Mouse (Mus musculus) natural killer cell, adult 2 months (primary cell): ENCODE results near the gene Slc30a4.
A peak's percentile ranks its signal among the peaks of the same experiment; 100 is the strongest.

Experiments
- DNase-seq, 2 experiments: peaks; one replicate each; pipeline ENCODE4 v3.0.0; 2022; ENCODE audit warnings: low spot score in 2 of 2

The Slc30a4 gene

DNA sequence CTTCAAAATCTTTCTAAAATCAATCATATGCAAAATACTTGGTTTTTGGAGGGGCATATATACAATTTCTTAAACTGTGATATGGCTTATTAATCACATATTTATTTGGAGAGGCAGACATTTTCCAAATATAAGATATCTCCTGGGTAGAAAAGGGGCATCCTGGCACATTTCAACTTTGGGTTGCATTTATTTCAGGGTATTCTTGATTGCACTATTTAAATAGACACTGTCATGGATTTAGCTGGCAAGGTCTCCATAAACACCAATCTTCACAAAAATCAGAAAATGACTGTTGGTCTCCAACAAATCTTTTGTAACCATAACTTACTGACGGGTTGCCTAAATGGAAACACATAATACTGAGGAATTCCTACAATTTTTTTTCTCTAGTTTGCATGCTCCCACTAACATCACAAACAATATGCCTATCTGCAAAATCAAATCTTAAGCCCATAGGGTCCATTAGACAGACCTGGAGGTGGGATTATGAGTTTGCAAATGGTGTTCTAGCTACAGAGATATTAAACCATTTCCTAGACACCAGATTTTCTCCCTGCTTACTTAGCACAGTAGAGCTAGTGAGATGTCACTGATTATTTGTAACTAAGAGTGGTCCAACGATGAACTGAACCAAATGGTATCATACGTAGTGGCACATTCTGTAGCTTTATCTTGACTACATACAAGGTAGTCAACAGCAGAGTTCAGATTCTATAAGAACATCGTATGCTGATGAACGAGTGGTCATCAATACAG lies 20.9 kb downstream of the Slc30a4 start:
- no peak for DNase-seq

- DNase-seq, result no peak
Measured at GRCm38 (mm10) chr2:122675126-122675525, 27.3 kb downstream of the Slc30a4 start.

- no peak for DNase-seq
Measured at GRCm38 (mm10) chr2:122672841-122673240, 29.6 kb downstream of the Slc30a4 start.

DNA sequence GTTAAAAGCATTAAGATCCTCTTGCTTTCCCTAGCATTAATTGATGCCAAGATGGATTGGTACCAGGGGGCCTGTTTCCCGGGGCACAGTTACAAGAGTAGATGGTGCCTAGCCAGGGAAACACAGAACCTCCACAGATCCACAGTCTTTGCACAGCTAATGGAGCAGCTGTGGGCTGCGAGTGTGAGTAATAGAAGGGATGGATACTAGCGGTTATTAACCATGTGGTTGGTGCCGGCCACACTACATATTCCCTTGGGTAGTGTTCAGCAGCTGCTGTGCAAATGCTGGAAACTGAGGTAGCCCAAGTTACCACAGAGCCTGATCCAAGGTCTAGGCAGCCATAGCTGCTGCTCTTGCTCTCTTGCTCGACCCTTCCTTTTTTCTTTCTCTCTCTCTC lies 30.7 kb downstream of the Slc30a4 start:
- no peak for DNase-seq

GRCm38 (mm10) chr2:122667856-122668255 lies 34.6 kb downstream of the Slc30a4 start:
- DNase-seq, result peak; percentile 26 to 54

- peak; percentile 50 to 58 for DNase-seq
Measured at GRCm38 (mm10) chr2:122665973-122666875, 36.2 kb downstream of the Slc30a4 start.

DNA sequence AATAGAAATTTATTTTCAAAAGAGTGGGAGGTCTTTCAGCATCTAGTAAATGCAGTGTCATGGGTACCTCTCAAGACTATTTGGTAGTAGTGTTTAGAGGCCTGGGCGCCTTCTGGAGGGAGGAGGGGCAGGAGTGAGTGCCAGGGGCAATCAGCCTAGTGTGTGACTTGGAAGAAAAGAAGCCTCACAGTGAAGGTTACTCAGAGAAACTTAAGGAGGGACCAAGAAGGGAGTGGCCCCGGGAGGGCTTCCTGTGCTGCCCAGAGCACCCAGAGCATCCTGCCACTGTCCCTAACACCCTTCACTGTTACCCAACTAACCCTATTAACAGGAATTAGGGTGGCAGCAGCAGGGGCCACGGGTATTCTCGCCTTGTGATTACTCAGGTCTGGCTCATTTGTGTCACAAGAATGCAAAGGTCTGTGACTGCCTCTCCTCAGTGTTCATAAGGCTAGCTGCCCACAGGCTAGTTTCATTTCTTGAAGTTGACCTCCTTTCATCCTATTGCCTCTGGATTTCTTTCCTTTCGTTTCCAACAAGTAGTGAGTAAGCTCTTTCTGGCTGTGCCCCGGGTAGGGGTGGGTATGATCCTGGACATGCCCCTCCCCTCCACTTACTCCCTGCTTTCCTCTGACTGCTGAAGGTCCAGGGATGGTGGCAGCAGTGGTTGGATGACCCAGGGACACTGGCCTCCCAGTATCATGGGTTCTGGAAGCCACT lies 37.0 kb downstream of the Slc30a4 start:
- DNase-seq, result peak in 1 of 2 experiments; percentile 26

GRCm38 (mm10) chr2:122659825-122660224 lies 42.6 kb downstream of the Slc30a4 start:
- DNase-seq, result no peak

DNA sequence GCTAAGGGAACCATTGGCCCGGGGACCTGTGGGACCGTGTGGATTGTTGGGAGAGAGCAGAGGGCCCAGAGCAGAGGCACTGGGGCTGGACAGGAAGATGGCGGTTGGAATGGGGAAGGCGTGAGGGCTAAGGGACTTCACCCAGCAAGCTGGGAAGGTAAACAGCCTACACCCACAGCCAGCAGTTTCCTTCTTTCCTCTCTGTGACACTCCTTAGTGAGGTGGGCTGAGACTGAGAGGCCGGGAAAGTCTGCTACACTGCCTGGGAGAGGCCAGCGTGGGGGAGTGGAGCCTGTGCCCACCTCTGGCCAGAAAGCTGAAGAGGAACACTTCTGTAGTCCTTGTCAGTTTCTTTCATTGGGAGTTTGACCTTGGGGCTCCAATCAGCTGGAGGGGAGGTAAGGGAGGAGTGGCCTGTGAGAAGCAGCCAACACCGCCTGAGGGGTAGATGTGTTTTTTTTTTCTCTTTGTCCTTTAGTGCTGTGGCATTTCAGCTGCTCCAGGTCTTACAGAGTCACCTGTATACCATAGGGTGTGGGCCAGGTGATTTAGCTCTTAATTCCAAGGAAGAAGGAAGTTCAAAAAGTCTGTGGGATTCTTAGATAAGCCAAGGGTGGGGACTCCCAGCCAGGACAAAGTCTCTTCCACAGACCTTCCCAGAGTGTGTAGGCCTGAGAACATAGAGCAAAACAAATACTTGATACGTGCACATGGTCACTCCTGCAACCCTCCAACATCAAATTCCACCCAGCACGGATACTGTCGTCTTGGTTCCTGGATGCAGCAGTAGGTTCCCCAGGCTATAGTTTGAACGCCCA lies 44.5 kb downstream of the Slc30a4 start:
- no peak for DNase-seq

- no peak for DNase-seq
Measured at GRCm38 (mm10) chr2:122656767-122657166, 45.7 kb downstream of the Slc30a4 start.

DNA sequence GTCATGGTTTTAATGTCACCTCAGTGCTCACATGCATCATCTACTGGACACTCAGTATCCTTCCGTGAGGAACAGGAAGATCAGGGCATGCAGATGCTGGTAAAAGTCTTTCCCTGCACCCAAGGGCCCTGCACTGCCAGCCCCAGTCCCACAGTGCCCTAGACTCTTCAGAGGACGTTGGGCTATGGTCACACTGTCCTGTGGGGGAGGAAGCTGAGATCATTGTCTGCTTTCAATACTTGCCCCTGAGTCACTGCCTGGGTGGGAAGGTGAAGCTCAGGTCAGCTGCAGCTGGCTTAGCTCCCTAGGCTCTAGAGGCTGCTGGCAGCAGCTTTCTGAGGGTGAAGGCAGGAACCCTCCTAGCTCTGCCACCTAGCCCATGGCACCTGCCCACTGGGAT lies 46.4 kb downstream of the Slc30a4 start:
- DNase-seq, result peak; percentile 16 to 35

GRCm38 (mm10) chr2:122652096-122653084 lies 50.1 kb downstream of the Slc30a4 start:
- DNase-seq, result peak; percentile 79 to 84

GRCm38 (mm10) chr2:122638673-122639072 lies 63.8 kb downstream of the Slc30a4 start:
- DNase-seq, result no peak

GRCm38 (mm10) chr2:122638029-122638428 lies 64.4 kb downstream of the Slc30a4 start:
- DNase-seq, result no peak

GRCm38 (mm10) chr2:122637526-122637997 lies 64.9 kb downstream of the Slc30a4 start:
- DNase-seq, result peak; percentile 76 to 83

- no peak for DNase-seq
Measured at GRCm38 (mm10) chr2:122636686-122637085, 65.8 kb downstream of the Slc30a4 start, which contains the start of gene AA467197. Gene AA467197 (plus strand): TSS chr2:122636986.
